ENCODE assay signal across 7 mouse cellular contexts in the genomic region with DNA sequence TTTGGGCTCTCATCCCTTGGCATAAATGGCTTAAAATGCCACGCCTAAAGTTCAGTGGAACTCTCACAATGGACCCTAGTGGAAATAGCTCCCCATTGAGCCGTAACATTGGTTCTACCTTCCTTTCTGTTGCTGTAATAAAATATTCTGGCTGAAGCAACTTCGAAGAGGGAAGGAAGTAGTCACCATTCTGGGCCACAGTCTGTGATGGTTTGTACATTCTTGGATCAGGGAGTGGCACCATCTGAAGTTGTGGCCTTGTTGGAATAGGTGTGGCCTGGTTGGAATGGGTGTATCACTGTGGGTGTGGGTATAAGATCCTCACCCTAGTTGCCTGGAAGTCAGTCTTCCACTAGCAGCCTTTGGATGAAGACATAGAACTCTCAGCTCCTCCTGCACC. TPM values are rescaled to one million over a fixed set of nuclear protein-coding genes. Genes with fewer than 3 reads are reported as not detected.
DNase-seq lines count a peak whose midpoint lies in the region; ATAC-seq lines count a peak whose summit lies in the region.
"Not testable (repeated sequence)": the region's sequence is repeated elsewhere in the genome, so short reads cannot be mapped to it uniquely, and the experiment has no call there.
"Had no signal": no experiment of that assay in that cellular context is flagged by ENCODE, and none has a peak within 500 bp of the region (broad histone marks: within the 10 kb centered on the region; RNA-seq: fewer than 3 reads in every experiment).

No protein-coding gene starts in this region.

- peak; percentile 20; the same call in 1 of the 2 replicates for ATAC-seq in monocyte, adult 5-6 weeks (replicated peaks; ENCODE audit: insufficient number of reproducible peaks, low FRiP score, low TSS enrichment, poor library complexity, severe bottlenecking)

- H3K36me3 ChIP-seq in macrophage (ENCODE audit: inconsistent target): not testable (repeated sequence)
- H3K36me3 ChIP-seq in splenic B cell, adult 2 months (ENCODE audit: control insufficient read depth, insufficient read depth, low read length, poor library complexity, severe bottlenecking): peaks cover 23% of the 10 kb centered on the region

- DNase-seq in ZHBTc4 (ENCODE audit: low read depth, low spot score): peak; percentile 68
- DNase-seq in induced T-regulatory cell, adult 2 months (ENCODE audit: low read depth): peak; percentile 27
- peak; percentile 33 for DNase-seq in splenic B cell, adult 2 months (ENCODE audit: low read depth, low spot score)

- H3K79me2 ChIP-seq in macrophage (ENCODE audit: inconsistent target): not testable (repeated sequence)

- H3K27ac ChIP-seq in macrophage: peak overlapping the region; percentile 31; the same call in 1 of the 2 replicates

- 59% methylated on average over 3 of the region's 3 CpGs for WGBS in macrophage (ENCODE audit: missing documents)

- H3K27me3 ChIP-seq in splenic B cell, adult 2 months (ENCODE audit: control insufficient read depth, insufficient read depth, low read length, poor library complexity, severe bottlenecking): not testable (repeated sequence)

- not testable (repeated sequence) for H3K4me3 ChIP-seq in macrophage (ENCODE audit: inconsistent target)

RNA-seq across cellular contexts. Expression of gene Vps26a, which starts 5.1 kb away (rescaled TPM):
- total RNA-seq in macrophage (2018; cell fraction: chromatin; rRNA removed): 10 to 100 TPM; 39.3 to 71.1 (median 57.3) TPM
- 100 to 1,000 TPM; 161 to 207 (median 187) TPM for total RNA-seq in macrophage (2018; cell fraction: cytosol; rRNA removed)
- 100 to 1,000 TPM in 11 of 26 experiments, 10 to 100 TPM in 15; 61.6 to 159 (median 95.3) TPM for total RNA-seq in macrophage (2018; cell fraction: nucleus; rRNA removed)
- 167 to 346 TPM (median 178 TPM) in 3 replicates for polyA plus RNA-seq in macrophage (2018)
- total RNA-seq in monocyte, adult 5-6 weeks (2017): 86.6 to 110 TPM (median 102 TPM) in 3 replicates

RNA-seq across cellular contexts. Expression of gene Srgn, which starts 35.6 kb away (rescaled TPM):
- 100 to 1,000 TPM in 9 of 26 experiments, 10 to 100 TPM in 12, 1 to 10 TPM in 5; 5.0 to 374 (median 54.9) TPM for total RNA-seq in macrophage (2018; cell fraction: chromatin; rRNA removed)
- 1,000 to 10,000 TPM in 3 of 26 experiments, 100 to 1,000 TPM in 23; 178 to 1,433 (median 423) TPM for total RNA-seq in macrophage (2018; cell fraction: cytosol; rRNA removed)
- total RNA-seq in macrophage (2018; cell fraction: nucleus; rRNA removed): 1,000 to 10,000 TPM in 2 of 26 experiments, 100 to 1,000 TPM in 22, 10 to 100 TPM in 2; 93.8 to 1,370 (median 265) TPM
- 240 to 438 TPM (median 289 TPM) in 3 replicates for polyA plus RNA-seq in macrophage (2018)
- 1,192 to 2,405 TPM (median 1,864 TPM) in 3 replicates for total RNA-seq in monocyte, adult 5-6 weeks (2017)
- polyA plus RNA-seq: C2C12 had no signal

RNA-seq across cellular contexts. Expression of gene Supv3l1, which starts 42.1 kb away (rescaled TPM):
- 10 to 100 TPM; 19.7 to 49.9 (median 32.0) TPM for total RNA-seq in macrophage (2018; cell fraction: chromatin; rRNA removed)
- total RNA-seq in macrophage (2018; cell fraction: cytosol; rRNA removed): 10 to 100 TPM in 2 of 26 experiments, 1 to 10 TPM in 24; 6.7 to 11.5 (median 8.5) TPM
- total RNA-seq in macrophage (2018; cell fraction: nucleus; rRNA removed): 10 to 100 TPM; 14.5 to 41.4 (median 26.0) TPM
- polyA plus RNA-seq in macrophage (2018): 9.8 to 13.0 TPM (median 12.9 TPM) in 3 replicates
- 15.0 to 22.7 TPM (median 21.4 TPM) in 3 replicates for total RNA-seq in monocyte, adult 5-6 weeks (2017)

RNA-seq across cellular contexts. Expression of gene 4930507D05Rik, which starts 42.4 kb away (rescaled TPM):
- not detected for total RNA-seq in macrophage (2018; cell fraction: chromatin; rRNA removed)
- under 1 TPM in 8 of 26 experiments, not detected in 18; 0.05 to 0.14 (median 0.10) TPM for total RNA-seq in macrophage (2018; cell fraction: cytosol; rRNA removed)
- total RNA-seq in macrophage (2018; cell fraction: nucleus; rRNA removed): under 1 TPM in 2 of 26 experiments, not detected in 24; 0.24 to 0.48 TPM
- 0.26 TPM in 1 of 3 replicates, not detected in the others for polyA plus RNA-seq in macrophage (2018)
- not detected in 3 replicates for total RNA-seq in monocyte, adult 5-6 weeks (2017)
- polyA plus RNA-seq: adrenal gland, adult 2 months had no signal
